Mouse (Mus musculus): ENCODE measurements around the gene Txndc2.

GRCm38 (mm10) chr17:65658416-65658815 is 16.4 kb upstream of the Txndc2 start:
- TF ChIP-seq GATA1 (IDR thresholded peaks at IDR 0.05; ENCODE audit: low read length) (no peak), TAL1 (IDR thresholded peaks at IDR 0.05; ENCODE audit: low read length) (no peak)

All from erythroblast, embryonic 14.5 days (primary cell).